Mouse (Mus musculus) MEL (cell line): Measurements from ENCODE around the gene Pde3a. TPM values are rescaled to one million over a fixed set of nuclear protein-coding genes. Genes with fewer than 3 reads are reported as not detected.

Source experiments
- DNase-seq: peaks from one replicate; pipeline ENCODE4 v3.0.0; 2011; ENCODE audit warnings: low read depth, low spot score
- H3K27ac ChIP-seq: 2 replicates; pipeline ENCODE4 v1.5.1; 2012; ENCODE audit warnings: low read depth, mild to moderate bottlenecking, control low read depth, low read length, moderate library complexity; ENCODE audit not compliant: control insufficient read depth
- H3K27me3 ChIP-seq, 2 experiments: fragments of 150-350 bp in 1 of 2; sonication (generic) in 1 of 2; 2 replicates each; pipeline ENCODE4 v1.6.1; 2012; ENCODE audit warnings: low read length in 2 of 2, mild to moderate bottlenecking in 2 of 2, improper control_type of control experiment in 1 of 2, moderate library complexity in 1 of 2; ENCODE audit not compliant: insufficient read depth in 2 of 2, control insufficient read depth in 1 of 2
- H3K36me3 ChIP-seq, 2 experiments: 2 replicates each; pipeline ENCODE4 v1.6.1; 2012 to 2014; ENCODE audit warnings: low read length in 2 of 2, improper control_type of control experiment in 1 of 2, inconsistent platforms in 1 of 2, mild to moderate bottlenecking in 1 of 2; ENCODE audit not compliant: insufficient read depth in 2 of 2, control insufficient read depth in 1 of 2
- H3K4me1 ChIP-seq, 2 experiments: fragments of 150-350 bp in 1 of 2; sonication (generic) in 1 of 2; 2 replicates each; pipeline ENCODE4 v1.6.1; 2012; ENCODE audit warnings: low read length in 2 of 2, improper control_type of control experiment in 1 of 2, mild to moderate bottlenecking in 1 of 2; ENCODE audit not compliant: insufficient read depth in 2 of 2, control insufficient read depth in 1 of 2
- H3K4me3 ChIP-seq, 2 experiments: fragments of 150-350 bp in 1 of 2; sonication (generic) in 1 of 2; 2 replicates each; pipeline ENCODE4 v1.5.1; 2012; ENCODE audit warnings: low read depth in 2 of 2, low read length in 2 of 2, mild to moderate bottlenecking in 2 of 2, moderate library complexity in 2 of 2, control low read depth in 1 of 2, improper control_type of control experiment in 1 of 2; ENCODE audit not compliant: control insufficient read depth in 1 of 2, insufficient read depth in 1 of 2
- H3K79me2 ChIP-seq: 2 replicates; pipeline ENCODE4 v1.6.1; 2012; ENCODE audit warnings: mild to moderate bottlenecking, low read length, moderate library complexity; ENCODE audit not compliant: control insufficient read depth, poor library complexity, insufficient read depth
- H3K9ac ChIP-seq: 2 replicates; pipeline ENCODE4 v1.6.1; 2012; ENCODE audit warnings: low read depth, mild to moderate bottlenecking, control low read depth, low read length, moderate library complexity; ENCODE audit not compliant: control insufficient read depth, poor library complexity, severe bottlenecking
- H3K9me3 ChIP-seq: fragments of 150-350 bp; sonication (generic); replicated peaks from 2 replicates; pipeline ENCODE4 v1.6.1; 2012; ENCODE audit warnings: mild to moderate bottlenecking, low read length, improper control_type of control experiment, moderate library complexity; ENCODE audit not compliant: insufficient read depth
- BHLHE40 ChIP-seq: IDR thresholded peaks from 2 replicates; pipeline ENCODE4 v1.6.1; 2012; ENCODE audit warnings: low read depth, mild to moderate bottlenecking, inconsistent platforms, low read length, improper control_type of control experiment, borderline replicate concordance
- CHD1 ChIP-seq: IDR thresholded peaks from 2 replicates; pipeline ENCODE4 v1.6.1; 2012; ENCODE audit warnings: low read depth, mild to moderate bottlenecking, inconsistent platforms, low read length, improper control_type of control experiment
- CHD2 ChIP-seq: IDR thresholded peaks from 2 replicates; pipeline ENCODE4 v1.6.1; 2011; ENCODE audit warnings: low read length, improper control_type of control experiment
- E2F4 ChIP-seq: IDR thresholded peaks from 2 replicates; pipeline ENCODE4 v1.6.1; 2011; ENCODE audit warnings: low read depth, low read length, improper control_type of control experiment, borderline replicate concordance
- ELF1 ChIP-seq: IDR thresholded peaks from 2 replicates; pipeline ENCODE4 v1.6.1; 2014; ENCODE audit warnings: low read depth, mild to moderate bottlenecking, inconsistent platforms, low read length, improper control_type of control experiment, moderate library complexity
- EP300 ChIP-seq, 2 experiments: IDR thresholded peaks; 2 replicates each; pipeline ENCODE4 v1.6.1; 2011; ENCODE audit warnings: improper control_type of control experiment in 2 of 2, low read length in 2 of 2, low read depth in 1 of 2, mild to moderate bottlenecking in 1 of 2
- ETS1 ChIP-seq: IDR thresholded peaks from 2 replicates; pipeline ENCODE4 v1.6.1; 2012; ENCODE audit warnings: low read depth, mild to moderate bottlenecking, inconsistent platforms, low read length, improper control_type of control experiment, moderate library complexity
- GABPA ChIP-seq: IDR thresholded peaks from 2 replicates; pipeline ENCODE4 v1.6.1; 2012; ENCODE audit warnings: low read depth, mild to moderate bottlenecking, inconsistent platforms, low read length, improper control_type of control experiment, moderate library complexity
- HCFC1 ChIP-seq: IDR thresholded peaks from 2 replicates; pipeline ENCODE4 v1.6.1; 2012; ENCODE audit warnings: low read depth, mild to moderate bottlenecking, inconsistent platforms, low read length, improper control_type of control experiment, moderate library complexity
- KAT2A ChIP-seq: conservative IDR thresholded peaks from 2 replicates; pipeline ENCODE4 v1.6.1; 2012; ENCODE audit warnings: low read depth, low read length, improper control_type of control experiment, inconsistent platforms
- MAFK ChIP-seq: IDR thresholded peaks from 2 replicates; pipeline ENCODE4 v1.6.1; 2011; ENCODE audit warnings: low read depth, mild to moderate bottlenecking, low read length, improper control_type of control experiment, borderline replicate concordance
- MAX ChIP-seq: IDR thresholded peaks from 2 replicates; pipeline ENCODE4 v1.6.1; 2011; ENCODE audit warnings: low read length, improper control_type of control experiment
- MAZ ChIP-seq: IDR thresholded peaks from 2 replicates; pipeline ENCODE4 v1.6.1; 2012; ENCODE audit warnings: low read depth, mild to moderate bottlenecking, inconsistent platforms, low read length, improper control_type of control experiment
- MEF2A ChIP-seq: IDR thresholded peaks from 2 replicates; pipeline ENCODE4 v1.6.1; 2014; ENCODE audit warnings: low read depth, mild to moderate bottlenecking, inconsistent platforms, low read length, improper control_type of control experiment; ENCODE audit not compliant: poor library complexity, insufficient replicate concordance, severe bottlenecking; ENCODE audit errors: extremely low read depth
- MXI1 ChIP-seq: IDR thresholded peaks from 2 replicates; pipeline ENCODE4 v1.6.1; 2011; ENCODE audit warnings: mild to moderate bottlenecking, low read depth, low read length, improper control_type of control experiment
- MYB ChIP-seq: IDR thresholded peaks from 2 replicates; pipeline ENCODE4 v1.6.1; 2011; ENCODE audit warnings: mild to moderate bottlenecking, low read depth, low read length, improper control_type of control experiment
- NELFE ChIP-seq: IDR thresholded peaks from 2 replicates; pipeline ENCODE4 v1.6.1; 2011; ENCODE audit warnings: low read depth, low read length, improper control_type of control experiment
- NRF1 ChIP-seq: IDR thresholded peaks from 2 replicates; pipeline ENCODE4 v1.6.1; 2014; ENCODE audit warnings: low read depth, mild to moderate bottlenecking, inconsistent platforms, low read length, improper control_type of control experiment, moderate library complexity; ENCODE audit not compliant: poor library complexity, insufficient read depth, severe bottlenecking
- POLR2A ChIP-seq, 2 experiments: IDR thresholded peaks; 2 replicates each; pipeline ENCODE4 v1.6.1; 2011 to 2012; ENCODE audit warnings: low read length in 2 of 2, mild to moderate bottlenecking in 2 of 2, control low read depth in 1 of 2, improper control_type of control experiment in 1 of 2, low read depth in 1 of 2, moderate library complexity in 1 of 2; ENCODE audit not compliant: control insufficient read depth in 1 of 2, insufficient read depth in 1 of 2, poor library complexity in 1 of 2
- POLR2AphosphoS2 ChIP-seq: IDR thresholded peaks from 2 replicates; pipeline ENCODE4 v1.6.1; 2011; ENCODE audit warnings: low read length, improper control_type of control experiment
- RAD21 ChIP-seq: IDR thresholded peaks from 2 replicates; pipeline ENCODE4 v1.6.1; 2011; ENCODE audit warnings: mild to moderate bottlenecking, low read depth, low read length, improper control_type of control experiment
- RCOR1 ChIP-seq: IDR thresholded peaks from 2 replicates; pipeline ENCODE4 v1.6.1; 2012; ENCODE audit warnings: low read depth, mild to moderate bottlenecking, inconsistent platforms, low read length, improper control_type of control experiment
- SMC3 ChIP-seq: IDR thresholded peaks from 2 replicates; pipeline ENCODE4 v1.6.1; 2011; ENCODE audit warnings: low read depth, low read length, improper control_type of control experiment
- TAL1 ChIP-seq: IDR thresholded peaks from 2 replicates; pipeline ENCODE4 v1.6.1; 2012; ENCODE audit warnings: mild to moderate bottlenecking, inconsistent platforms, low read length, moderate library complexity, mixed read lengths
- TBP ChIP-seq: IDR thresholded peaks from 2 replicates; pipeline ENCODE4 v1.8.0; 2011; ENCODE audit warnings: low read depth, low read length, improper control_type of control experiment
- TCF12 ChIP-seq: IDR thresholded peaks from 2 replicates; pipeline ENCODE4 v1.6.1; 2014; ENCODE audit warnings: low read depth, mild to moderate bottlenecking, inconsistent platforms, low read length, improper control_type of control experiment, moderate library complexity
- ZKSCAN1 ChIP-seq: IDR thresholded peaks from 2 replicates; pipeline ENCODE4 v1.6.1; 2012; ENCODE audit warnings: low read depth, mild to moderate bottlenecking, inconsistent platforms, low read length, improper control_type of control experiment, moderate library complexity
- polyA plus RNA-seq, 2 experiments: library from polyadenylated mRNA; stranded (reverse) in 1 of 2; unstranded in 1 of 2; fragments of >175 nt in 1 of 2; fragments of >200 nt in 1 of 2; gene quantifications; 2 replicates each; pipeline versions ENCODE4 v1.2.1 to v1.2.4; 2012; ENCODE audit warnings: low replicate concordance in 2 of 2, low read depth in 1 of 2; ENCODE audit not compliant: insufficient read length in 2 of 2, insufficient read depth in 1 of 2, missing spikeins in 1 of 2
- total RNA-seq: library from RNA; depleted of rRNA; stranded (reverse); fragments of 300-350 nt; gene quantifications from 2 replicates; pipeline ENCODE4 v1.2.3, GENCODE M21; 2012

Pde3a gene
- total and polyA plus RNA-seq, 3 experiments: not detected

DNA sequence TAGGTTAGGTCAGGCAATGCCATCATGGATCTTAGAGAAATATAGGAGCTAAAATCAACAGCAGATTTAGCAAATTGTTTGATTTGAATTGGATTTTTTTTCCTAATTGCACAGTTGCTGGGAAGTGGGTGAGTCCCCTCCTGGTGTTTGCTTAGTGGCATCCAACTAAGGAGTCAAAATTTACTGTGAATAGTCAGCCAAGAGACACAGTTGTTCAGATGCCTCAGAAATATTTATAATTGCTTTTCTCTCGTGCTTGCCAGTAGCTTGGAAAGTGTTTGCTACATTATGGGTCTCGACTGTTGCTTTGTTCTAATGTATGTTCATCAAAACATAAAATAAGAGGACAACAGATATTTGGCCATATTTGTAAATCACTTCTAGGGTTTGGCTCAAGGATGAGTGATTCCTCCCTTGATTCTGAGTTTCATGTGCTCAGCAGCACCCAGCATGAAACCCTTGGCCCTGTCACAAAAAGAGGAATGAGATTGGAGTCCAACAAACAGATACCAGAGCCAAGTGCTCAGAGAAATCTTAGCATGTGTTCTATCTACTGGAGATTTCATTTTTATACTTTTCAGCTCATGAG is 125.5 kb downstream of the Pde3a start (continued):
- no peak for TF ChIP-seq MAZ
- no peak for TF ChIP-seq ZKSCAN1
- no peak for TF ChIP-seq MYB

GRCm38 (mm10) chr6:141375155-141375554 is 126.1 kb downstream of the Pde3a start:
- Histone ChIP-seq H3K79me2 (no peaks in the 10 kb centered on the region), H3K27ac (no peak overlapping the region), H3K27me3 (no peaks in the 10 kb centered on the region), H3K9me3 (no peaks in the 10 kb centered on the region), H3K36me3 (no peaks in the 10 kb centered on the region), H3K9ac (no peak overlapping the region), H3K4me3 (no peak overlapping the region), H3K4me1 (no peaks in the 10 kb centered on the region)
- TF ChIP-seq MEF2A: no peak
- no peak for TF ChIP-seq TAL1
- TF ChIP-seq CHD1: no peak
- TF ChIP-seq EP300 (IDR thresholded peaks at IDR 0.05; ENCODE audit: low read depth in 1 of 2, low read length in 2 of 2): no peak
- TF ChIP-seq ETS1: no peak
- TF ChIP-seq NELFE: no peak
- TF ChIP-seq MAZ: no peak
- TF ChIP-seq TCF12: no peak
- TF ChIP-seq BHLHE40: no peak
- TF ChIP-seq POLR2A (IDR thresholded peaks at IDR 0.05; ENCODE audit: control insufficient read depth in 1 of 2, insufficient read depth in 1 of 2, low read depth in 1 of 2, low read length in 2 of 2, poor library complexity in 1 of 2): no peak
- TF ChIP-seq CHD2: no peak
- no peak for TF ChIP-seq NRF1
- no peak for TF ChIP-seq MYB
- TF ChIP-seq MAX: no peak
- TF ChIP-seq RCOR1: no peak
- no peak for TF ChIP-seq E2F4
- no peak for TF ChIP-seq GABPA
- TF ChIP-seq RAD21: no peak
- no peak for DNase-seq

DNA sequence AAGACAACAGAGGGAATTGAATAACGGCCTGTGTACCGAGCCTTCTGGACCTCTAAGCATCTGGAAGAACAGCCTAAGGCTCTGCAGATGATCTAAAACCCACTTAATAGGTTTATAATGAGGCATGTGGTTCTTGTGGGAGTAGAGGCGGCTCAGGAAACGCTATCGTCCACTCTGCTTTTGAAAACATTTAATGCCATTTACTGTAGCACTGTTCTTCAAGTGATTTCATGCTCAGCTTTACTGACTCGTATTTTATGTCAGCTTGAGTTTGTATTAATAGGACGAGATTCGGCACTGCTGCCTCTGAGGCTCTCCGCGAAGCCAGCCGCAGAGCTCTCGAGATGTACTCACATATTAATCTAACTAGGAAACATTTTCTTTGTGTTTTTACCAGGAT is 131.9 kb downstream of the Pde3a start:
- no peaks in the 10 kb centered on the region for H3K9me3 ChIP-seq
- no peaks in the 10 kb centered on the region for H3K79me2 ChIP-seq
- H3K4me3 ChIP-seq: no peak overlapping the region
- TF ChIP-seq MXI1 (no peak), KAT2A (no peak), TCF12 (no peak), SMC3 (no peak), TAL1 (no peak), MAZ (no peak), TBP (no peak), MAFK (no peak), ELF1 (no peak), MEF2A (no peak), POLR2AphosphoS2 (no peak), HCFC1 (no peak), POLR2A (IDR thresholded peaks at IDR 0.05; ENCODE audit: control insufficient read depth in 1 of 2, insufficient read depth in 1 of 2, low read depth in 1 of 2, low read length in 2 of 2, poor library complexity in 1 of 2) (no peak), RCOR1 (no peak), ZKSCAN1 (no peak)
- no peak overlapping the region for H3K9ac ChIP-seq
- no peaks in the 10 kb centered on the region for H3K36me3 ChIP-seq
- H3K4me1 ChIP-seq: no peaks in the 10 kb centered on the region
- no peak overlapping the region for H3K27ac ChIP-seq
- no peaks in the 10 kb centered on the region for H3K27me3 ChIP-seq
- DNase-seq: no peak
